Mouse (Mus musculus) thymus, adult 2 months (tissue): Measurements from ENCODE around the gene Phospho1.

Source experiments
- CTCF ChIP-seq: fragments of 200-500 bp; IDR thresholded peaks from 2 replicates; pipeline ENCODE4 v1.5.1; 2012; ENCODE audit warnings: mild to moderate bottlenecking, control low read depth, low read length, moderate library complexity, borderline replicate concordance; ENCODE audit not compliant: control insufficient read depth, poor library complexity, insufficient read depth; ENCODE audit errors: extremely low read depth
- POLR2A ChIP-seq: fragments of 200-500 bp; IDR thresholded peaks from 2 replicates; pipeline ENCODE4 v1.6.1; 2012; ENCODE audit warnings: mild to moderate bottlenecking, low read length, control low read depth, moderate library complexity; ENCODE audit not compliant: control insufficient read depth, poor library complexity, insufficient read depth; ENCODE audit errors: extremely low read depth

GRCm38 (mm10) chr11:95777323-95778297, 46.7 kb upstream of the Phospho1 start:
- no peak for TF ChIP-seq CTCF
- no peak for TF ChIP-seq POLR2A
